Mouse (Mus musculus) adrenal gland, adult 18-20 months (tissue): ENCODE measurements around the gene Rapgef4. TPM values are rescaled to one million over a fixed set of nuclear protein-coding genes. Genes with fewer than 3 reads are reported as not detected.
A peak's percentile ranks its signal among the peaks of the same experiment; 100 is the strongest.

Source experiments
- DNase-seq, 2 experiments: peaks; one replicate each; pipeline ENCODE4 v3.0.0; 2021 to 2022; ENCODE audit warnings: low spot score in 2 of 2
- total RNA-seq, 2 experiments: library from RNA; stranded (reverse); gene quantifications; 1 replicate in 1 of 2; 2 replicates in 1 of 2; pipeline ENCODE4 v1.2.3; 2021

Gene Rapgef4
- total RNA-seq, 2 experiments from 2014 or later: 43.3 to 279 TPM

GRCm38 (mm10) chr2:72026506-72026905 lies 45.5 kb downstream of the Rapgef4 start:
- DNase-seq: no peak

- DNase-seq: no peak
Observed at GRCm38 (mm10) chr2:72029081-72029480, 48.0 kb downstream of the Rapgef4 start.

- no peak for DNase-seq
Observed at GRCm38 (mm10) chr2:72029586-72030144, 48.6 kb downstream of the Rapgef4 start.

- no peak for DNase-seq
Observed at GRCm38 (mm10) chr2:72031717-72032116, 50.7 kb downstream of the Rapgef4 start.

- DNase-seq: peak; percentile 60 to 64
Observed at GRCm38 (mm10) chr2:72035616-72036015, 54.6 kb downstream of the Rapgef4 start.

GRCm38 (mm10) chr2:72037357-72037756 lies 56.3 kb downstream of the Rapgef4 start:
- DNase-seq: no peak

- peak; percentile 84 to 92 for DNase-seq
Observed at GRCm38 (mm10) chr2:72038235-72038634, 57.2 kb downstream of the Rapgef4 start.

GRCm38 (mm10) chr2:72038651-72039251 lies 57.7 kb downstream of the Rapgef4 start:
- DNase-seq: peak; percentile 47 to 59

GRCm38 (mm10) chr2:72039522-72040045 lies 58.5 kb downstream of the Rapgef4 start:
- no peak for DNase-seq

GRCm38 (mm10) chr2:72041087-72041486 lies 60.0 kb downstream of the Rapgef4 start:
- no peak for DNase-seq

GRCm38 (mm10) chr2:72042093-72042492 lies 61.1 kb downstream of the Rapgef4 start:
- no peak for DNase-seq

- no peak for DNase-seq
Observed at GRCm38 (mm10) chr2:72044191-72044590, 63.2 kb downstream of the Rapgef4 start.

- DNase-seq: no peak
Observed at GRCm38 (mm10) chr2:72045024-72045423, 64.0 kb downstream of the Rapgef4 start.

- DNase-seq: no peak
Observed at GRCm38 (mm10) chr2:72045659-72046058, 64.6 kb downstream of the Rapgef4 start.

GRCm38 (mm10) chr2:72050451-72050850 lies 69.4 kb downstream of the Rapgef4 start:
- no peak for DNase-seq

GRCm38 (mm10) chr2:72054280-72054679 lies 73.2 kb downstream of the Rapgef4 start:
- DNase-seq: no peak

GRCm38 (mm10) chr2:72054736-72055135 lies 73.7 kb downstream of the Rapgef4 start:
- DNase-seq: no peak

GRCm38 (mm10) chr2:72055476-72055875 lies 74.4 kb downstream of the Rapgef4 start:
- peak in 1 of 2 experiments; percentile 43 for DNase-seq

- DNase-seq: no peak
Observed at GRCm38 (mm10) chr2:72056081-72056874, 75.2 kb downstream of the Rapgef4 start.

GRCm38 (mm10) chr2:72062931-72063330 lies 81.9 kb downstream of the Rapgef4 start:
- no peak for DNase-seq

- DNase-seq: no peak
Observed at GRCm38 (mm10) chr2:72068505-72068904, 87.5 kb downstream of the Rapgef4 start.

GRCm38 (mm10) chr2:72070086-72070485 lies 89.0 kb downstream of the Rapgef4 start:
- DNase-seq: no peak
